Mouse (Mus musculus): ENCODE results near the gene Vmn2r50.
"Not testable (repeated sequence)": the region's sequence is repeated elsewhere in the genome, so short reads cannot be mapped to it uniquely, and the experiment has no call there.

Gene Vmn2r50

GRCm38 (mm10) chr7:10053196-10053595 lies at the start of gene Vmn2r50:
TSS of gene Vmn2r50 (minus strand) at chr7:10053296.
- DNase-seq (ENCODE audit: low read depth, low spot score): not testable (repeated sequence)

DNA sequence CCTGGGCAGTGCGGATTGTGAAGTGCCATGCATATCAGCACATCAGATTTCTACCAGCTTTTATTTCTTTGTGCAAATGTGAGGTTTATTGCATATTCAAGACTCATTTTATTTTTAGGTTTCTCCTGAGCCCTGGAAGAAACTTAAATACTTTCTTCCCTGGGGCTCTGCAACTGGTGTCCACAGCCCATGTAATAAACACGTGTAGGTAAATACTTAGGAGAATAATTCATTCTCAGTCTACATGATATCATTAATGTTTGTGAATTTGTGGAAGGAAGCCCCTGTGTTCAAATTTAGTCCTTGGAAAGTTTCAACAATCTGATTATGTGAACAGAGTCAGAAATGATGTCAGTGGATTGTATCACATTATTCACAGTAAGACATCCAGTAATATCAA lies 60.9 kb downstream of the Vmn2r50 start, which contains the start of gene Vmn2r49:
Vmn2r49 (minus strand) TSS at position 101 of the 400 bp plus-strand sequence.
- not testable (repeated sequence) for DNase-seq (ENCODE audit: low read depth, low spot score)

Measured in brain, adult 2 months (tissue).